Mouse (Mus musculus) activated CD4-positive, CD25-positive, alpha-beta regulatory T cell, adult 9 weeks (primary cell): ENCODE data around the gene Ppp4c. TPM values are rescaled to one million over a fixed set of nuclear protein-coding genes. Genes with fewer than 3 reads are reported as not detected.

Experiments used
- polyA plus RNA-seq: library from polyadenylated mRNA; unstranded; fragments of 100-300 nt; shearing (Covaris generic); gene quantifications from one replicate; pipeline ENCODE4 v1.2.1, GENCODE M21; 2017

Ppp4c gene
- polyA plus RNA-seq, result 420 TPM

DNA sequence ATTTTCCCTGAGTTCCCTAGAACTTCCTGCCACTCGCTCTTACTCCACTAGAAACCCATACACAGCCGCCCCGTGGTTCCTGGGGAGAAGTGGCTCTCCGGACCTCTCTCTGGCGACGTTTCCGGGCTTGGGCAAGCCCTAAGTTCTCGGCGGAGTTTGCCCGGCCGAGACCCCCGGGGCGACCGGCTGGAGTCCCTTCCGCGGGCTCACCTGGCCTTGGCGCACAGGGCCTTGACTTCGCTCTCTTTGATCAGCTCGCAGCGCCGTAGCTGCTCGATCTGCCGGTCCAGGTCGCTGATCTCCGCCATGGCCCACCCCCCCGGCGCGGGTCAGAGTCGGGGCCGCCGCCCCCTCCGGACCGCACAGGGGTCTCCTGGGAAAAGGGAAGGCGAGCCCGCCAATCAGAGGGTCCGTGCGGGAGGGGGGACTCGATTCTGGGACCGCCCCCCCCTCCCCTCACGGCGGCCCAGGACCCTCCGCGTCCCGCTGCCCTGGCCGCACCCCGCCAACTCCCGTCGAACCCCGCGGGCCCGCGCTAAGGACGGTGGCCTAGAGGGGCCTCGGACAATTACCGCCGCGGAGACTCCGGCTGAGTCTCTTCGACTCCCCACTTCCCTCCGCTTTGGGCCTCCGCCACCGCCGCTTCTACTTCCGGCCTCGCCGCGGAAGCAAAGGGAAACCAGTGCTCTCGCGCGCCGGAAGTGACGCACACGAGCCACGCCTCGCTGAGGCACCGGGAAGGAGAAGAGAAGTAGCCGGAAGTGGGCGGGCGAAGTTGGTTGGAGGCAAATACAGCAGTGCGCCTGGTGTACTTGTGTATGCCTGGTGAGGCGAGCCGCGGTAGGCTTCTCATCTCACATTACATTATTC, at the start of gene Ppp4c:
Gene Ppp4c (minus strand): TSS at position 646 of the 870 bp plus-strand sequence.

DNA sequence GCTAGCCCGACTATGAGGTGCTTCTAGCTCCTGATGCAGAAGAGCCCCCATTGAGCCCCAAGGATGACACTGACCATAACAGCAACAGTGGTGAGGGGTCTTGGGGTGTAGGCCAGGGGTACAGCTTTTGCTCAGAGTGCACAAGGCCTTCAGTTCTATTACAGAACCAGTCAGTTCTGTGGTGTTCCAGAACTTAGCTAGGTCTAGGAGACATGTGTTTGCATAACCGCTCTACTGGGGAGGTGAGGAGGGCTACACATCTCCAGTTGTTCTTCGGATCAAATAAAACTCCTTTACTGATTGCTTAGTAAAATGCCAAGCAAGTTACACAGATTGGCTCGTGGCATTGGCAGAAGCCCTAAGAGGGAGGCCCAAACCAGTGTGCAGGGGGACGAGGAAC, 39.2 kb upstream of the Ppp4c start, which contains the start of gene 4930451I11Rik:
Gene 4930451I11Rik (minus strand): TSS at position 101 of the 400 bp plus-strand sequence.

DNA sequence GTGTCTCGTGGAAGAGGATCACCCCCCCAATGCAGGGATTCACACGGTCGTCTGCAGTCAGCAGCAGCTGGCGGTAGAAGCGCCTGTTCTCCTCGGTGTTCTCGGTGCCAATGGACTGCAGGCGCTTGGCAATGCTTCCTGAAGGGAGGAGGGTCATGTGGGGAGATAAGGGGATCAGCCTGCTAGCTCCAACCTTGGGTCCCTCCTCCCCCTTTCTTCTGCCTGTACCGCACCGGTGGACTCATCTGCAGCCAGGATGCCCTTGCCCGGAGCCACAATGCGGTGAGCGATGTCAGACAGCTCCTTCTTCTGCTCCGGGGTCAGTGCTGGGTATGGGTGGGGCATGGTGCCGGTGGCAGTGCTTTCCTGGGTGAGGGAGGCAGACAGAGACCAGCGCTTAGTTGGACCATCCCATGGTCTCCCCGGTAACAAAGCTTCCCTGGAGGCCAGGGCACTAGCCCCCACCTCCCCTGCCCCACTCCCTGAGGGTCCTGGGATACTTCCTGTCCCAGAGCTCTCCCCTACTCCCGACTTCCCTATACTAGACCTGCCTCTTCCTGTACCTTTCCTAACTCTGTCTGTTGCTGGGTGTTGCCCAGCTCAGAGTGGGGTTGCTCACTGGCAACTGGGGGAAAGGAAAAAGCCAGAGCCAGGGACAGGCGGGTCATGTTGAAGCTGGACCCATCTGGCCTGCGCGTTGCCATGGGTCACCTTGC, 5.3 kb upstream of the Ppp4c start, which contains the start of gene Fam57b:
Gene Fam57b (plus strand): TSS at position 258 of the 716 bp plus-strand sequence.

DNA sequence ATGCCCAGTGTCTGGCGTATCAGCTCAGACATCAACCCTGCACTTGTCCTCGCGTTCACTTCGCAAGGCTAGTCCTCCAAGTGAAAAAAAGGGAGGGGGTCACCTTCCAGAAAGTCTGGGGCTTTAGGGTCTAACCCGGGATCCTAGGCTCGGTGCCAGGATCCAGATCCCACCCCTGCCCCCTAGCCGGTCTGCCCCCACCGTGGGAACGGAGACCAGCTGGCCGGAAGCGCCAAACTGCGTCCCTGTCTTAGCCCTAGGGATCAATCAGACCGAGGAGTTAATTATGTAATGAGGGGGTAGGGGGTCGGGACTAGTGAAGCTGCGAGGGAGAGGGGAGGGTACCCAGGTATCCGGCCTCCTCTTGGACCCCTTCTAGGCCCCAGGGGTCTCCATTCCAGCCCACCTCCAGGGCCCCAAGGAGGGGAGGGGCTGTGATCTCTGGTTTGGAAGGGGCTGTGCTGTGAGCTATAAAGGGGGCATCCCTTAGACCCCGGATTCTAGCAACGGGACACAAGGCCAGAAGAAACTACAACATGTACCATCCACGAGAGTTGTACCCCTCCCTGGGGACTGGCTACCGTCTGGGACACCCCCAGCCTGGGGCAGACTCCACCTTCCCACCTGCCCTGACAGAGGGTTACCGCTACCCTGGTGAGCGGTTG, 11.2 kb downstream of the Ppp4c start, which contains the start of gene Tbx6:
Gene Tbx6 (plus strand): TSS at position 513 of the 665 bp plus-strand sequence.

DNA sequence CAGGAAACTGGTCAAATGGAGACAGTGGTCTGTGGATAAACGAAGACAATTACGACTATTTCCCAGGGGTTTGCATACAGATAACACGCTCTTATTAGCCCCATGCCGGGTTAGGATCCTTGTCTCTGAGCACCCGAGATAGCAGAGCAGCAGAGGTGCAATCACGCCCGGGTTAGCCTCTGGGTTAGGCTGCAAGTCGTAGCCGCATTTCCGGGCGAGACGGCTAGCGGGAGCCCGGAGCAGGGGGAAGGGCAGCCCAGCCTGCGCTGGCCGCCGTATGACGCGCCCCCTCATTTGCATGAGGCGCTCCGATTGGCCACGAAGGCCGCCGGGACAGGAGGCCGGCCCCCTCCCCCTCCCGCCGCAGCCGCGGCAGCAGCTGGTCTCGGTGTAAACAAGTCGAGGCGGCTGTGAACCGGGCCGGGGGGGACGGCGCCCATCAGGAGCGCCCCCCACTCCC, 15.7 kb downstream of the Ppp4c start, which contains the start of gene Ypel3:
Gene Ypel3 (plus strand): TSS at position 358 of the 460 bp plus-strand sequence.

DNA sequence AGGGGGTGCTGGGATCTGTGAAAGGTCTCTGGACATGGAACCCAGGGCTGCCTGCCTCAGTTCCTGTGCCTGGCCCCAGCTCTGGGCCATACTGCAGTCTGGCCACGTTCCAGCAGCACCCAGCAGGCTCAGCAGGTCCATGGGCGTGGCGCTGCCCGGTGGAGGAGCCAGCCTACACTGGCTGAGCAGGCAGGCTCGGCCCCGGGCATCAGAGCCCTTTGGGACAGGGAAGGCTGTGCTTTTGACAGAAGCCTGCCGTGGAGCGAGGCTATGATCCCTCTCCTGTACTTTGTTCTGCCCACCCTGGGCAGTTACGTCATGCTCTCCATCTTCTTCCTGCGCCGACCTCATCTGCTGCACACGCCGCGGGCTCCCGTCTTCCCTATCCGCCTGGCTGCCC, 26.1 kb downstream of the Ppp4c start, which contains the start of gene Gdpd3:
Gene Gdpd3 (plus strand): TSS at position 134 of the 400 bp plus-strand sequence.

DNA sequence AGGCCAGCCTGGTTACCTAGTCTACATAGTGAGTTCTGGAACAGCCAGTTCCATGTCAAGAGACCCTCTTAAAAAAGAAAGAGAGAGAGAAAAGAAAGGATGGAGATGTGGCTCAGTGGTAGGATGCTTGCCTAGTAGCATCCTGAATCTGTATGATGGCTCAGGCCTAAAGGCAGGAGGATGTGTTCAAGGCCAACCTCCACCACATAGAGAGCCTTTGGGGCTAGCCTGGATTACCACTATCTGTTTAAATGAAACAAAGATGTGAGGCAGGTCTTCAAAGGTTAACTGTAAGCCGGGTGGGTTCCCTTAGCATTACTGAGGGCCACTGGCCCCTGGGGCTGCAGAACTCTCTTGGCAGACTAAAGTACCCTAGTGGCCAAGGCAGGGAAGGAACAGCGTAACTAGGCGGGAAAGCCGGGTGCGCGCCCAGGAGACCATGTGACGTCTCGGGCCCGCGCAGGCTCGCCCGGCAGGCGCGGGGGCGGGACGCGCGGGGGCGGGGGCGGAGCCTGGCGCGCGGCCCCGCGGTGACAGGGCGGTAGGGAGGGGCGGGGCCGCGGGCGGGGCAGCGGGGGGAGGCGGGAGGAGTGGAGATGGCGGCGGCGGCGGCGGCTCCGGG, 33.1 kb downstream of the Ppp4c start, which contains the start of gene Mapk3:
Gene Mapk3 (plus strand): TSS at position 552 of the 622 bp plus-strand sequence.

Other genes starting within 250 kb of the Ppp4c start
- 235 TPM for gene Eif3c, start 226.1 kb downstream of the Ppp4c start, polyA plus RNA-seq
- 4.3 TPM for gene Apobr, start 207.6 kb downstream of the Ppp4c start, polyA plus RNA-seq
- 120 TPM for gene Cln3, start 206.7 kb downstream of the Ppp4c start, polyA plus RNA-seq
- gene Il27, start 197.6 kb downstream of the Ppp4c start, polyA plus RNA-seq, result not detected
- not detected for gene Nupr1, start 161.6 kb downstream of the Ppp4c start, polyA plus RNA-seq
- 109 TPM for gene Sgf29, start 143.2 kb downstream of the Ppp4c start, polyA plus RNA-seq
- gene Sult1a1, start 116.1 kb downstream of the Ppp4c start, polyA plus RNA-seq, result 1.5 TPM
- gene Bola2, start 97.1 kb downstream of the Ppp4c start, polyA plus RNA-seq, result 130 TPM
- gene Slx1b, start 96.7 kb downstream of the Ppp4c start, polyA plus RNA-seq, result 11.5 TPM
- 3,436 TPM for gene Coro1a, start 84.7 kb downstream of the Ppp4c start, polyA plus RNA-seq
- gene Mapk3, start 32.9 kb downstream of the Ppp4c start, polyA plus RNA-seq, result 29.4 TPM
- 0.93 TPM for gene Gdpd3, start 26.2 kb downstream of the Ppp4c start, polyA plus RNA-seq
- 283 TPM for gene Ypel3, start 15.5 kb downstream of the Ppp4c start, polyA plus RNA-seq
- gene Tbx6, start 11.0 kb downstream of the Ppp4c start, polyA plus RNA-seq, result 4.4 TPM
- gene Fam57b, start 5.2 kb upstream of the Ppp4c start, polyA plus RNA-seq, result not detected
- gene 4930451I11Rik, start 39.1 kb upstream of the Ppp4c start, polyA plus RNA-seq, result not detected
- gene Doc2a, start 54.9 kb upstream of the Ppp4c start, polyA plus RNA-seq, result not detected
- 9.9 TPM for gene Hirip3, start 69.5 kb upstream of the Ppp4c start, polyA plus RNA-seq
- 97.3 TPM for gene Ino80e, start 69.9 kb upstream of the Ppp4c start, polyA plus RNA-seq
- gene Taok2, start 92.2 kb upstream of the Ppp4c start, polyA plus RNA-seq, result 61.6 TPM
- gene Tmem219, start 130.4 kb upstream of the Ppp4c start, polyA plus RNA-seq, result 47.8 TPM
- gene Kctd13, start 136.4 kb upstream of the Ppp4c start, polyA plus RNA-seq, result 11.5 TPM
- gene Asphd1, start 157.1 kb upstream of the Ppp4c start, polyA plus RNA-seq, result 0.17 TPM
- gene Sez6l2, start 158.1 kb upstream of the Ppp4c start, polyA plus RNA-seq, result 1.5 TPM
- gene Cdipt, start 183.4 kb upstream of the Ppp4c start, polyA plus RNA-seq, result 320 TPM
- 2.9 TPM for gene Cdiptos, start 183.6 kb upstream of the Ppp4c start, polyA plus RNA-seq
- gene Mvp, start 222.1 kb upstream of the Ppp4c start, polyA plus RNA-seq, result 59.1 TPM
- gene Pagr1b, start 224.0 kb upstream of the Ppp4c start, polyA plus RNA-seq, result 0.97 TPM
- 149 TPM for gene Pagr1a, start 224.9 kb upstream of the Ppp4c start, polyA plus RNA-seq
- 32.7 TPM for gene Gm42742, start 228.6 kb upstream of the Ppp4c start, polyA plus RNA-seq
- gene Prrt2, start 228.7 kb upstream of the Ppp4c start, polyA plus RNA-seq, result 14.6 TPM
- 24.7 TPM for gene Maz, start 234.5 kb upstream of the Ppp4c start, polyA plus RNA-seq
- gene Kif22, start 250.0 kb upstream of the Ppp4c start, polyA plus RNA-seq, result 18.7 TPM